Mouse (Mus musculus): ENCODE results near the gene Usp30. TPM values are rescaled to one million over a fixed set of nuclear protein-coding genes. Genes with fewer than 3 reads are reported as not detected.
A peak's percentile ranks its signal among the peaks of the same experiment; 100 is the strongest.

Usp30 gene
- polyA plus RNA-seq, 1 experiment from 2014 or later: 15.8 TPM

DNA sequence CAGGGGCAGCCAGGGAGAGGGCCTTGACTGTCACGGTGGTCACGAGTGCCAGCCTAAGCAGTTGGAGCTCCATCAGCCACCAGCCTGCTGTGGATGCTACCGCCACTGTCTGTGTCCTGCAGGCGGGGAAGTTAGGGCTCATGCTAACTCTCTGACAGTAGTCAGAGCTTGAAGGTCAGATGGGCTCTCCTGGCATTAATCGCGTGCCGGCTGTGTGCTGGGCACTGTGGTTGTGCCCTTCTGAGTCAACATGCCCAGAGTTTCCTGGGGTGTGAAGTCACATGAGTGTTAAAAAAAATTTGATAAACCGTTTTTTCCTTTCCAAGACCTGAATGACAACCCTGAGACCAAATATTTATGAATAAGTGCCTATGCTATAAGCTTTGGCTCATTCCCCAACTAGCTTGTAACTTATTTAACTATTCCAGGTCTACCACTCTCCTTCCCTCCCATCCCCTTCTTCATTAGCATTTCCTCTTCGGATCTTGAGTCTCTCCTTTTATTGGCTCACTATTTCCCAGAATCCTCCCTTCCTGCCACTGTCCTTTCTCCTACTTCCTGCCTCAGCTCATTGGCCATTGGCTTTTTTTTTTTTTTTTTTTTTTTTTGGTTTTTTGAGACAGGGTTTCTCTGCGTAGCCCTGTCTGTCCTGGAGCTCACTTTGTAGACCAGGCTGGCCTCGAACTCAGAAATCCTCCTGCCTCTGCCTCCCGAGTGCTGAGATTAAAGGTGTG is 87.3 kb downstream of the Usp30 start:
- 84% methylated on average over 12 of the region's 12 CpGs for WGBS
- H3K4me1 ChIP-seq: peaks cover 4% of the 10 kb centered on the region; the same call in 1 of the 2 replicates

DNA sequence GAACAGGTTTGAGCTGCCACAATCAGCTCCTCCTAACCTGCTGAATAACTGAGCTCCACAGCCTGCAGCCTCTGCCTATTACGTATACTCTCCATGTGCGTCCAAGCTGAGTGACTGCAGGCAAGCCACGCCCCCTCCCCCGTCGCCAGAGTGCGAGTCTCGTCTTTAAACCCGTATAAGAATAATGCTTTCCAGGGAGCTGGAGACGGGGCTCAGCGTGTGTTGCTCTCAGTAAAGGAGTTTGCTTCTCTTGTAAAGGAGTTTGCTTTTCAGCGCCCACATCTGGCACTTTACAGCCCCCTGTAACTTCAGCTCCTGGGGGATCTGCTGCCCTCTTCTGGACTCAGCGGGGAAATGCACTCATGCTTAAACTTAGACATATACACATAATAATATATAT is 88.2 kb downstream of the Usp30 start:
- Histone ChIP-seq H3K4me3 (replicated peaks) (peak overlapping the region; percentile 29), H3K9ac (no peak overlapping the region), H3K36me3 (replicated peaks) (no peaks in the 10 kb centered on the region), H3K9me3 (no peaks in the 10 kb centered on the region), H3K4me1 (peaks cover 4% of the 10 kb centered on the region; the same call in 1 of the 2 replicates), H3K27me3 (no peaks in the 10 kb centered on the region; the same call in 1 of the 2 replicates), H3K4me2 (peak overlapping the region; percentile 40), H3K27ac (no peak overlapping the region)
- WGBS: 3% methylated on average over 12 of the region's 12 CpGs
- ATAC-seq (ENCODE audit: low FRiP score): peak; percentile 39; the same call in 1 of the 2 replicates

More for the DNA sequence above, 87.3 kb downstream of the Usp30 start:
- Histone ChIP-seq H3K36me3 (replicated peaks) (no peaks in the 10 kb centered on the region), H3K4me3 (replicated peaks) (no peak overlapping the region), H3K9ac (no peak overlapping the region), H3K27ac (no peak overlapping the region), H3K4me2 (no peak overlapping the region), H3K27me3 (no peaks in the 10 kb centered on the region; the same call in 1 of the 2 replicates), H3K9me3 (no peaks in the 10 kb centered on the region)
- no peak for ATAC-seq (ENCODE audit: low FRiP score)

DNA sequence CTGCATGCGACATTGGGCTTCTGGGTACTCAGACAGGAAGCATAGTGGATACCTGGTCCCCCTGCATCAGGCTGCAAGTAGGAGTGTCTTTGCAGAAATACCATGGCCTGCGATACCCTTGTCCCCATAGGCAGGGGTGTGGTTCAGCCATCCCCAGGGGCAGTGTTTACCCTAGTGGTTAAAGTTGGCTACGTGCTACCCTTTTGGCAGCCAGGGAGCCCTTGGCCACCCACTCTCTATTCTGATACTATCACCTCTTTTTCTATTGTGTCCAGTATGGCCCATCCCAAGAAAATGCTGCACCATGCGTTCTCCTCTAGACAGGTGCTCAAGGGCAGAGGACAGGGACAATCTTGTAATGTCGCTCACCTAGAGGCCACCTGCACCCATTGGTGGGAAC is 89.5 kb downstream of the Usp30 start:
- H3K27ac ChIP-seq: no peak overlapping the region
- no peak for ATAC-seq (ENCODE audit: low FRiP score)
- H3K36me3 ChIP-seq (replicated peaks): no peaks in the 10 kb centered on the region
- 86% methylated on average over 5 of the region's 5 CpGs for WGBS
- no peaks in the 10 kb centered on the region; the same call in 1 of the 2 replicates for H3K27me3 ChIP-seq
- H3K4me3 ChIP-seq (replicated peaks): no peak overlapping the region
- no peak overlapping the region for H3K4me2 ChIP-seq
- H3K9ac ChIP-seq: no peak overlapping the region
- peaks cover 4% of the 10 kb centered on the region; the same call in 1 of the 2 replicates for H3K4me1 ChIP-seq
- no peaks in the 10 kb centered on the region for H3K9me3 ChIP-seq

DNA sequence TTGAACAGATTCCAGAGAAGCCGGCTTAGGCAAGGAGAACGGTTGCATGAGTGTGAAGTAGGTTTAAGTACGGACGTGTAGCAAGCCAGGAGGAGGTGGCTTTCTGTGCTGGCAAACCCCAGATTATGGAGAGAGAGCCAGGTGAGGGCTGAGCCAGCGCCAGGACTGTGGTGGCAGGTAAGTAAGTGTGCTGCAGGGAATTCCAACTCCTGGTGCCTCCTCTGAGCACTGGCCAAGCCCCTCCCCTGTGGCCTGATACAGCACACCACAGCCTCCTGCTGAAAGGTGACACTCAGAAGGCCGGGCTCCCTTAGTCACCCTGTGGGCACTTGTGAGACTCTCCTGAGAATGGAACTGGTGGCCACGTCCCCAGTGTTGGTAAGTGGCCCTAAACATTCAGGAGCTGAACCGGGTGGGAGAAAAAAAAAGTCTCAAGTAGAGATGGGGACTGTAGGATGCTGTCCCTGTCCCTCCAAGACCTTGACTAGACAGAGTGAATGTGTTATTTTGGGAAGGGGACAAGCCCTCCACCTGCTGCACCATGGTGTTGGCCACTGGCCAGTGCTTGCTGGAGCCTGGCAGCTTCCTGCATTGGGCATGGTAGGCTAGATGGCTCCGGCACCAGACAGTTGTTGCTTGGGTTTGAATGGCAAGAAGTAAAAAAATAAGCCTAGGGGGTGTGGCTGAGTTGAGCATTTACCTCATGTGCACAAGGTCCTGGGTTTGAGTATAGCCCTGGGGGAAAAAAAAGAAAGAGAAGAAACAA is 90.1 kb downstream of the Usp30 start:
- WGBS: 61% methylated on average over 9 of the region's 9 CpGs
- Histone ChIP-seq H3K4me2 (no peak overlapping the region), H3K36me3 (replicated peaks) (no peaks in the 10 kb centered on the region), H3K9me3 (no peaks in the 10 kb centered on the region), H3K4me3 (replicated peaks) (no peak overlapping the region), H3K4me1 (peaks cover 4% of the 10 kb centered on the region; the same call in 1 of the 2 replicates), H3K27ac (no peak overlapping the region), H3K9ac (no peak overlapping the region), H3K27me3 (no peaks in the 10 kb centered on the region; the same call in 1 of the 2 replicates)
- ATAC-seq (ENCODE audit: low FRiP score): no peak

- ATAC-seq (ENCODE audit: low FRiP score): no peak
- WGBS: 51% methylated on average over 7 of the region's 7 CpGs
- H3K27ac ChIP-seq: no peak overlapping the region
- H3K4me2 ChIP-seq: no peak overlapping the region
- no peaks in the 10 kb centered on the region; the same call in 1 of the 2 replicates for H3K27me3 ChIP-seq
- H3K9ac ChIP-seq: no peak overlapping the region
- H3K4me3 ChIP-seq (replicated peaks): no peak overlapping the region
- no peaks in the 10 kb centered on the region for H3K36me3 ChIP-seq (replicated peaks)
- no peaks in the 10 kb centered on the region for H3K9me3 ChIP-seq
- H3K4me1 ChIP-seq: peaks cover 4% of the 10 kb centered on the region; the same call in 1 of the 2 replicates
Measured at GRCm38 (mm10) chr5:114157236-114157635, 92.0 kb downstream of the Usp30 start.

- Histone ChIP-seq H3K4me1 (no peaks in the 10 kb centered on the region), H3K9ac (no peak overlapping the region), H3K4me2 (no peak overlapping the region), H3K9me3 (no peaks in the 10 kb centered on the region), H3K4me3 (replicated peaks) (no peak overlapping the region), H3K27me3 (no peaks in the 10 kb centered on the region), H3K27ac (no peak overlapping the region), H3K36me3 (replicated peaks) (no peaks in the 10 kb centered on the region)
- 84% methylated on average over 6 of the region's 6 CpGs for WGBS
- ATAC-seq (ENCODE audit: low FRiP score): no peak
Measured at GRCm38 (mm10) chr5:114161424-114161823, 96.2 kb downstream of the Usp30 start.

- Histone ChIP-seq H3K4me1 (no peaks in the 10 kb centered on the region), H3K9ac (no peak overlapping the region), H3K4me2 (no peak overlapping the region), H3K36me3 (replicated peaks) (no peaks in the 10 kb centered on the region), H3K4me3 (replicated peaks) (no peak overlapping the region), H3K27me3 (no peaks in the 10 kb centered on the region), H3K27ac (no peak overlapping the region), H3K9me3 (no peaks in the 10 kb centered on the region)
- WGBS: 64% methylated on average over 12 of the region's 12 CpGs
- no peak for ATAC-seq (ENCODE audit: low FRiP score)
Measured at GRCm38 (mm10) chr5:114162106-114162815, 97.0 kb downstream of the Usp30 start.

- no peak for ATAC-seq (ENCODE audit: low FRiP score)
- H3K4me1 ChIP-seq: no peaks in the 10 kb centered on the region
- WGBS: 76% methylated on average over 6 of the region's 6 CpGs
- no peak overlapping the region for H3K9ac ChIP-seq
- H3K27me3 ChIP-seq: no peaks in the 10 kb centered on the region
- H3K9me3 ChIP-seq: no peaks in the 10 kb centered on the region
- no peak overlapping the region for H3K4me2 ChIP-seq
- no peaks in the 10 kb centered on the region for H3K36me3 ChIP-seq (replicated peaks)
- H3K27ac ChIP-seq: no peak overlapping the region
- no peak overlapping the region for H3K4me3 ChIP-seq (replicated peaks)
Measured at GRCm38 (mm10) chr5:114163117-114163696, 97.9 kb downstream of the Usp30 start.

- ATAC-seq (ENCODE audit: low FRiP score): no peak
- no peaks in the 10 kb centered on the region for H3K9me3 ChIP-seq
Measured at GRCm38 (mm10) chr5:114170345-114170744, 105.1 kb downstream of the Usp30 start.

DNA sequence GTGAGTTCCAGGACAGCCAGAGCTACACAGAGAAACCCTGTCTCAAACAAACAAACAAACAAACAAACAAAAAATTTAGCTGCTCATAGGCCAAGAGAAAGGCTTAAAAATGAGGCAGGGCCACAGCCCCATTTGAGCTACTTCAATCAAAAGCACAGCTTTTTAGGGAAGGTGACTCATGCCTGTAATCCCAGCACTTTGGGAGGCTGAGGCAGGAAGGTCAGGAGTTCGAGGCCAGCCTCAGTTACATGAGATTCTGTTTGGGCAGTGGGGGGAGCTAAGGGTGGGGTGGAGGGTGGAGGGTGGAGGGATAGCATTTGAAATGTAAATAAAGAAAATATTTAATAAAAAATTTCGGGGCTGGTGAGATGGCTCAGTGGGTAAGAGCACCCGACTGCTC is 107.7 kb downstream of the Usp30 start:
- peaks cover 11% of the 10 kb centered on the region for H3K4me1 ChIP-seq
- no peak for ATAC-seq (ENCODE audit: low FRiP score)
- 83% methylated on average over 3 of the region's 3 CpGs for WGBS

More at GRCm38 (mm10) chr5:114170345-114170744, 105.1 kb downstream of the Usp30 start:
- Histone ChIP-seq H3K4me2 (no peak overlapping the region), H3K4me1 (peaks cover under 1% of the 10 kb centered on the region; the same call in 1 of the 2 replicates), H3K4me3 (replicated peaks) (no peak overlapping the region), H3K27me3 (peaks cover 23% of the 10 kb centered on the region), H3K36me3 (replicated peaks) (no peaks in the 10 kb centered on the region), H3K27ac (no peak overlapping the region), H3K9ac (no peak overlapping the region)
- WGBS: 84% methylated on average over 7 of the region's 7 CpGs

GRCm38 (mm10) chr5:114173458-114173857 is 108.2 kb downstream of the Usp30 start:
- ATAC-seq (ENCODE audit: low FRiP score): no peak
- H3K27ac ChIP-seq: no peak overlapping the region
- H3K9ac ChIP-seq: no peak overlapping the region
- WGBS: 76% methylated on average over 7 of the region's 7 CpGs
- no peak overlapping the region for H3K4me2 ChIP-seq
- no peak overlapping the region for H3K4me3 ChIP-seq (replicated peaks)
- H3K9me3 ChIP-seq: no peaks in the 10 kb centered on the region
- peaks cover 11% of the 10 kb centered on the region for H3K4me1 ChIP-seq
- H3K36me3 ChIP-seq (replicated peaks): no peaks in the 10 kb centered on the region
- peaks cover 35% of the 10 kb centered on the region for H3K27me3 ChIP-seq

More for the DNA sequence above, 107.7 kb downstream of the Usp30 start:
- Histone ChIP-seq H3K9ac (no peak overlapping the region), H3K4me2 (no peak overlapping the region), H3K36me3 (replicated peaks) (no peaks in the 10 kb centered on the region), H3K4me3 (replicated peaks) (no peak overlapping the region), H3K9me3 (no peaks in the 10 kb centered on the region), H3K27me3 (peaks cover 35% of the 10 kb centered on the region), H3K27ac (no peak overlapping the region)

All from forebrain, embryonic 12.5 days (tissue).